Mouse (Mus musculus) spleen, postnatal 10 days (tissue): ENCODE measurements around the gene Arhgap15.

Experiments used
- DNase-seq, 2 experiments: peaks; one replicate each; pipeline ENCODE4 v3.0.0; 2021 to 2022; ENCODE audit warnings: low spot score in 2 of 2

The Arhgap15 gene

GRCm38 (mm10) chr2:44304971-44305808 lies 556.6 kb downstream of the Arhgap15 start:
- no peak for DNase-seq

GRCm38 (mm10) chr2:44306137-44306536 lies 557.5 kb downstream of the Arhgap15 start:
- DNase-seq = no peak

- DNase-seq = no peak
Observed at GRCm38 (mm10) chr2:44309124-44309523, 560.5 kb downstream of the Arhgap15 start.

GRCm38 (mm10) chr2:44309556-44309955 lies 560.9 kb downstream of the Arhgap15 start:
- DNase-seq = no peak

- DNase-seq = no peak
Observed at GRCm38 (mm10) chr2:44310095-44310748, 561.6 kb downstream of the Arhgap15 start.

- DNase-seq = no peak
Observed at GRCm38 (mm10) chr2:44311216-44311615, 562.6 kb downstream of the Arhgap15 start.

- no peak for DNase-seq
Observed at GRCm38 (mm10) chr2:44313573-44313972, 564.9 kb downstream of the Arhgap15 start.

- DNase-seq = no peak
Observed at GRCm38 (mm10) chr2:44318436-44318835, 569.8 kb downstream of the Arhgap15 start.

GRCm38 (mm10) chr2:44319479-44319878 lies 570.9 kb downstream of the Arhgap15 start:
- DNase-seq = no peak

- DNase-seq = no peak
Observed at GRCm38 (mm10) chr2:44323813-44324212, 575.2 kb downstream of the Arhgap15 start.

GRCm38 (mm10) chr2:44333295-44333694 lies 584.7 kb downstream of the Arhgap15 start:
- no peak for DNase-seq

GRCm38 (mm10) chr2:44334006-44334405 lies 585.4 kb downstream of the Arhgap15 start:
- no peak for DNase-seq

- no peak for DNase-seq
Observed at GRCm38 (mm10) chr2:44334517-44334916, 585.9 kb downstream of the Arhgap15 start.

GRCm38 (mm10) chr2:44336720-44337354 lies 588.2 kb downstream of the Arhgap15 start:
- DNase-seq = no peak

GRCm38 (mm10) chr2:44338467-44338866 lies 589.8 kb downstream of the Arhgap15 start:
- DNase-seq = no peak

- no peak for DNase-seq
Observed at GRCm38 (mm10) chr2:44341091-44341571, 592.5 kb downstream of the Arhgap15 start.

GRCm38 (mm10) chr2:44344861-44345260 lies 596.2 kb downstream of the Arhgap15 start:
- no peak for DNase-seq

GRCm38 (mm10) chr2:44345325-44345945 lies 596.8 kb downstream of the Arhgap15 start:
- DNase-seq = no peak

GRCm38 (mm10) chr2:44346184-44346583 lies 597.6 kb downstream of the Arhgap15 start:
- no peak for DNase-seq

- no peak for DNase-seq
Observed at GRCm38 (mm10) chr2:44347781-44348180, 599.2 kb downstream of the Arhgap15 start.

- DNase-seq = no peak
Observed at GRCm38 (mm10) chr2:44349101-44349500, 600.5 kb downstream of the Arhgap15 start.

GRCm38 (mm10) chr2:44352885-44353284 lies 604.3 kb downstream of the Arhgap15 start:
- no peak for DNase-seq
